Mouse (Mus musculus) stomach, embryonic 15.5 days (tissue): ENCODE measurements around the gene Nt5c. TPM values are rescaled to one million over a fixed set of nuclear protein-coding genes. Genes with fewer than 3 reads are reported as not detected.
"Not testable (repeated sequence)": the region's sequence is repeated elsewhere in the genome, so short reads cannot be mapped to it uniquely, and the experiment has no call there.

ENCODE experiments used
- ATAC-seq: fragments of 200-750 bp; cut with Nextera tagmentation; 2 replicates; pipeline ENCODE4 v1.8.0; 2017; ENCODE audit warnings: low read depth, moderate number of reproducible peaks, moderate TSS enrichment; ENCODE audit not compliant: insufficient read depth, low FRiP score
- H3K27ac ChIP-seq: fragments of 300-500 bp; sonication (generic); 2 replicates; pipeline ENCODE4 v1.5.1; 2015; ENCODE audit warnings: mild to moderate bottlenecking, inconsistent platforms
- H3K27me3 ChIP-seq: fragments of 300-500 bp; sonication (generic); replicated peaks from 2 replicates; pipeline ENCODE4 v1.6.1; 2015; ENCODE audit warnings: inconsistent platforms
- H3K36me3 ChIP-seq: fragments of 300-500 bp; sonication (generic); 2 replicates; pipeline ENCODE4 v1.6.1; 2015; ENCODE audit warnings: inconsistent platforms
- H3K4me1 ChIP-seq: fragments of 300-500 bp; sonication (generic); 2 replicates; pipeline ENCODE4 v1.6.1; 2015; ENCODE audit warnings: inconsistent platforms
- H3K4me2 ChIP-seq: fragments of 300-500 bp; sonication (generic); 2 replicates; pipeline ENCODE4 v1.6.1; 2015; ENCODE audit warnings: mild to moderate bottlenecking, inconsistent platforms
- H3K4me3 ChIP-seq: fragments of 300-500 bp; sonication (generic); replicated peaks from 2 replicates; pipeline ENCODE4 v1.5.1; 2015; ENCODE audit warnings: inconsistent platforms
- H3K9ac ChIP-seq: fragments of 300-500 bp; sonication (generic); 2 replicates; pipeline ENCODE4 v1.6.1; 2015; ENCODE audit warnings: inconsistent platforms
- H3K9me3 ChIP-seq: fragments of 300-500 bp; sonication (generic); 2 replicates; pipeline ENCODE4 v1.6.1; 2016; ENCODE audit warnings: inconsistent platforms
- WGBS: fragments of 180-500 bp; shearing (Covaris S2); methylation state at CpG from one replicate; pipeline ENCODE4 v1.1.7; 2015; 5-methylcytosine and 5-hydroxymethylcytosine counted together
- polyA plus RNA-seq: library from polyadenylated mRNA; unstranded; fragments of >200 nt; fragmentation: Nextera tagmentation; extraction: Ambion mirVana; gene quantifications from 2 replicates; pipeline ENCODE4 v1.2.1, GENCODE M21; 2015

Gene Nt5c
- 115 and 123 TPM in 2 replicates for polyA plus RNA-seq

GRCm38 (mm10) chr11:115491356-115492083, at the start of gene Nt5c:
Gene Nt5c (minus strand): TSS chr11:115491862.
- peak within 1 kb of the TSS; percentile 42 for H3K9ac ChIP-seq
- H3K4me1 ChIP-seq: peaks cover 15% of the 10 kb centered on the region
- H3K27me3 ChIP-seq: no peaks in the 10 kb centered on the region
- peak; percentile 92 for ATAC-seq
- H3K4me3 ChIP-seq: peak within 1 kb of the TSS; percentile 60
- H3K4me2 ChIP-seq: peak within 1 kb of the TSS; percentile 88
- H3K36me3 ChIP-seq: 0 out of 2 replicates have a peak, but pooled peaks cover 5% of the 10 kb centered on the region
- under 1% methylated on average over 43 of the region's 43 CpGs for WGBS
- H3K27ac ChIP-seq: peak within 1 kb of the TSS; percentile 84
- H3K9me3 ChIP-seq: no peaks in the 10 kb centered on the region

GRCm38 (mm10) chr11:115538045-115538444, 46.4 kb upstream of the Nt5c start:
- Histone ChIP-seq H3K36me3 (peaks cover 4% of the 10 kb centered on the region; the same call in 1 of the 2 replicates), H3K4me2 (no peak overlapping the region), H3K9me3 (no peaks in the 10 kb centered on the region), H3K27ac (no peak overlapping the region), H3K4me1 (peaks cover 7% of the 10 kb centered on the region; the same call in 1 of the 2 replicates), H3K4me3 (no peak overlapping the region), H3K27me3 (no peaks in the 10 kb centered on the region), H3K9ac (no peak overlapping the region)
- WGBS: 62% methylated on average over 2 of the region's 2 CpGs
- ATAC-seq: no peak

DNA sequence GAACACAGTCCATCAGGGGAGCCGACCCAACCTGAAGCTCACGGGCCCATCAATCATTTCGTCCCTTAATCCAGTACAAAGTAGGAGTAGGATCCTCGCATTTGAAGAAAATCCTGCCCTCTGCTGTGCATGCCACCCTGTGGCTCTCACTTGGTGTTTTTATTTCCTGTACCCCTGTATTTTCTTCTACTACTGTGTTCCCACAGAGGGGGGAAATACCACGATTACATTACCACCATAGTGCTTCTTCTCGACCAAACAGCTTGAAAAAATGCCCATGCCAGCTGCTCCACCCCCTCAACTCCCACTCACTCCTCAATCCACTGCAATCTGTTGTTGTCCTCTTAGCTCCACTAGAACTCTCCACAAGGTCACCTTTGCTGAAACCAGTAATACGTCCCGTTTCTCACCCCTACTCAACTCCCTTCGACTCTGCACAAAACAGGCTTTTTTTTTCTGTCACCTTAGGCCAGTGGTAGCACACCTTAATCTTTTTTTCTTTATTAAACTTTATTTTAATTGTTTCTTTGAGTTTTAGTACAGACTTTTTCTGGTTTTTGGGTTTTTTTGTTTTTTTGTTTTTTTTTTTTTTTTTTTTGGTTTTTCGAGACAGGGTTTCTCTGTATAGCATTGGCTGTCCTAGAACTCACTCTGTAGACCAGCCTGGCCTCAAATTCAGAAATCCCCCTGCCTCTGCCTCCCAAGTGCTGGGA, 45.4 kb upstream of the Nt5c start:
- Histone ChIP-seq H3K4me3 (peak overlapping the region; percentile 93), H3K36me3 (peaks cover 13% of the 10 kb centered on the region; the same call in 1 of the 2 replicates), H3K9ac (no peak overlapping the region), H3K4me2 (peak overlapping the region; percentile 60), H3K27me3 (no peaks in the 10 kb centered on the region), H3K27ac (peak overlapping the region; percentile 100), H3K9me3 (no peaks in the 10 kb centered on the region), H3K4me1 (peaks cover 7% of the 10 kb centered on the region; the same call in 1 of the 2 replicates)
- 79% methylated on average over 10 of the region's 10 CpGs for WGBS
- no peak for ATAC-seq

- ATAC-seq: peak; percentile 89
Observed at GRCm38 (mm10) chr11:115536038-115536681, 44.5 kb upstream of the Nt5c start, which contains the start of gene Sumo2. Gene Sumo2 (minus strand): TSS chr11:115536276.

GRCm38 (mm10) chr11:115535401-115536037, 43.9 kb upstream of the Nt5c start:
- peak overlapping the region; percentile 99 for H3K9ac ChIP-seq
- H3K27me3 ChIP-seq: no peaks in the 10 kb centered on the region
- peak overlapping the region; percentile 49 for H3K4me2 ChIP-seq
- peak; percentile 80 for ATAC-seq
- no peaks in the 10 kb centered on the region for H3K9me3 ChIP-seq
- peak overlapping the region; percentile 93 for H3K4me3 ChIP-seq
- WGBS: under 1% methylated on average over 60 of the region's 84 CpGs
- H3K27ac ChIP-seq: peak overlapping the region; percentile 100
- H3K4me1 ChIP-seq: peaks cover 7% of the 10 kb centered on the region; the same call in 1 of the 2 replicates
- H3K36me3 ChIP-seq: peaks cover 13% of the 10 kb centered on the region; the same call in 1 of the 2 replicates

More at GRCm38 (mm10) chr11:115536038-115536681, 44.5 kb upstream of the Nt5c start, which contains the start of gene Sumo2:
- Histone ChIP-seq H3K4me2 (peak within 1 kb of the TSS; percentile 60), H3K27ac (peak within 1 kb of the TSS; percentile 100), H3K36me3 (peaks cover 13% of the 10 kb centered on the region; the same call in 1 of the 2 replicates), H3K4me1 (peaks cover 7% of the 10 kb centered on the region; the same call in 1 of the 2 replicates), H3K4me3 (peak within 1 kb of the TSS; percentile 93), H3K9me3 (no peaks in the 10 kb centered on the region), H3K9ac (peak within 1 kb of the TSS; percentile 99), H3K27me3 (no peaks in the 10 kb centered on the region)
- under 1% methylated on average over 53 of the region's 70 CpGs for WGBS

DNA sequence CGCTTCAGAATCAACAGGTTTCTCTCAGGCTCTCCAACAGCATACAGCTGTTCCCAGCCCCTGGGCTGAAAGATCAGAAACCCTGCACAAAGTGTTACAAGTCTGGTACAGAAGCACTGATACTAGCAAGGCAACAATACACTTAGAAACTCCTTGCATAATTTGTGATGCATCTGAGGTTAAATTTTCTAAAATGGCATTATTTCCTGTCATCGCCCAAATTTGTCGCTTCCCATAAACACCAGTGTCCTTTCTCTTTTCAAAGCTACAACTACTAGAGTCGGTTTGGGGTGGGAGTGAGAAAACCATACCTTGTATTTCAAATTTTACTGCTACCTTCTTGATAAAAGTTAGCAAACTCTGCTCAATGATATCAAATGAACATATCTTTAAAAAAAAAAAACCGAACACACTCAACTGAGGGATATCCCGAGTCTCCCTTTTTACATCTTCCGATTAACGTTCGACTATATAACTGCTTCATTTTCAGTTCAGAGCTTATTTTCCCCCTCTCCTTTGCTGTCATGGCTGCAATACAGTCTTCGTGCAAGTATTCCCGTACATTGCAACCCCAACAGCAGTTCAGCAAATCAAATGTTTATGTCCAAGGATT, 43.2 kb upstream of the Nt5c start:
- 3% methylated on average over 11 of the region's 11 CpGs for WGBS
- peaks cover 16% of the 10 kb centered on the region; the same call in 1 of the 2 replicates for H3K36me3 ChIP-seq
- H3K9me3 ChIP-seq: no peaks in the 10 kb centered on the region
- H3K27ac ChIP-seq: peak overlapping the region; percentile 100
- peaks cover 7% of the 10 kb centered on the region; the same call in 1 of the 2 replicates for H3K4me1 ChIP-seq
- no peaks in the 10 kb centered on the region for H3K27me3 ChIP-seq
- H3K4me3 ChIP-seq: peak overlapping the region; percentile 93
- ATAC-seq: no peak
- H3K9ac ChIP-seq: peak overlapping the region; percentile 99
- peak overlapping the region; percentile 49 for H3K4me2 ChIP-seq

DNA sequence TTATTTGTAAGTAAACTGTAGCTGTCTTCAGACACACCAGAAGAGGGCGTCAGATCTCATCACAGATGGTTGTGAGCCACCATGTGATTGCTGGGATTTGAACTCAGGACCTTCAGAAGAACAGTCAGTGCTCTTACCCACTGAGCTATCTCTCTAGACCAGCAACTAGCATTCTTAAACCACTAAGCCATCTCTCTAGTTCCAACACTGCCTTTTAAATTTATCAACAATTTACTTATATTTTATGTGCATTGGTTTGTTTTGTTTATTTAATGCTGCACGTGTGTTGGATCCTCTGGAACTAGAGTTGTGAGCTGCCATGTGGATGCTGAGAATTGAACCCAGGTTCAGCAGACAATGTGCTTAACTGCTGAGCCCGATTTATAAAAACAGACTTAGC, 34.8 kb upstream of the Nt5c start:
- peaks cover 47% of the 10 kb centered on the region for H3K36me3 ChIP-seq
- not testable (repeated sequence) for H3K27me3 ChIP-seq, H3K4me2 ChIP-seq, ATAC-seq, H3K27ac ChIP-seq, H3K4me3 ChIP-seq, H3K4me1 ChIP-seq, H3K9ac ChIP-seq, H3K9me3 ChIP-seq
- WGBS: 78% methylated on average over 3 of the region's 3 CpGs

- H3K4me2 ChIP-seq: no peak overlapping the region
- H3K4me3 ChIP-seq: no peak overlapping the region
- H3K27ac ChIP-seq: no peak overlapping the region
- no peak overlapping the region for H3K9ac ChIP-seq
- H3K4me1 ChIP-seq: no peaks in the 10 kb centered on the region
- ATAC-seq: no peak
- 69% methylated on average over 2 of the region's 2 CpGs for WGBS
- no peaks in the 10 kb centered on the region for H3K9me3 ChIP-seq
- H3K27me3 ChIP-seq: no peaks in the 10 kb centered on the region
- peaks cover 39% of the 10 kb centered on the region for H3K36me3 ChIP-seq
Observed at GRCm38 (mm10) chr11:115522703-115523102, 31.0 kb upstream of the Nt5c start.

- Histone ChIP-seq H3K36me3 (peaks cover 35% of the 10 kb centered on the region), H3K4me2 (no peak overlapping the region), H3K9me3 (no peaks in the 10 kb centered on the region), H3K4me1 (no peaks in the 10 kb centered on the region), H3K9ac (no peak overlapping the region), H3K27me3 (no peaks in the 10 kb centered on the region), H3K4me3 (no peak overlapping the region), H3K27ac (no peak overlapping the region)
- ATAC-seq: no peak
- 91% methylated on average over 2 of the region's 2 CpGs for WGBS
Observed at GRCm38 (mm10) chr11:115522238-115522637, 30.6 kb upstream of the Nt5c start.

- WGBS: 80% methylated on average over 4 of the region's 4 CpGs
- Histone ChIP-seq H3K4me1 (no peaks in the 10 kb centered on the region), H3K4me3 (no peak overlapping the region), H3K27ac (no peak overlapping the region), H3K36me3 (peaks cover 25% of the 10 kb centered on the region), H3K9me3 (no peaks in the 10 kb centered on the region), H3K9ac (no peak overlapping the region), H3K4me2 (no peak overlapping the region), H3K27me3 (no peaks in the 10 kb centered on the region)
- ATAC-seq: no peak
Observed at GRCm38 (mm10) chr11:115521080-115521479, 29.4 kb upstream of the Nt5c start.

DNA sequence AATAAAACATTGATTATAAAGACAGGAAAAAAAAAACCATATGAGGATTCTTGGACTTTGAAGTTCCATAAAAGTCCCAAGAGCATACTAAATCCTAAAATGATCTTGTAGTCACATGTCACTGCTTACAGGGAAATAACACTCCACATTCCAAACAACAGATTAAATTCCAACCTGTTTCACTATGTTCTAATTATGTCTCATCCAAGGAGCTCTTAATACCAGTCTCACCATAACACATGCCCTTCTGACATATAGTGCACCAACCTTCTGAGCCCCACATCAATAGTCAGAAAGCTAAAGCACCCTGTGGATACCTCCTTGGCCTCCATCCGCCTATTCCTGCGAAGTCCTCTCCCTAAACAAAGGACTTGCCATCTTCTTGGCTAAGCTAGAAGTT, 28.6 kb upstream of the Nt5c start:
- 84% methylated on average over 2 of the region's 2 CpGs for WGBS
- no peak for ATAC-seq

More for the DNA sequence above, 28.6 kb upstream of the Nt5c start:
- Histone ChIP-seq H3K27me3 (no peaks in the 10 kb centered on the region), H3K4me1 (no peaks in the 10 kb centered on the region), H3K4me3 (no peak overlapping the region), H3K4me2 (no peak overlapping the region), H3K36me3 (peaks cover 18% of the 10 kb centered on the region), H3K27ac (no peak overlapping the region), H3K9me3 (no peaks in the 10 kb centered on the region), H3K9ac (no peak overlapping the region)
